Mouse (Mus musculus): Measurements from ENCODE around the gene Pfdn4. TPM values are rescaled to one million over a fixed set of nuclear protein-coding genes. Genes with fewer than 3 reads are reported as not detected.
"Not testable (repeated sequence)": the region's sequence is repeated elsewhere in the genome, so short reads cannot be mapped to it uniquely, and the experiment has no call there.

The Pfdn4 gene
- polyA plus RNA-seq (2012; rRNA removed), result 0.98 and 1.2 TPM in 2 replicates

GRCm38 (mm10) chr2:170496154-170496930 is at the start of gene Pfdn4:
Pfdn4 (plus strand) TSS chr2:170496428.
- H3K4me3 ChIP-seq (ENCODE audit: low read depth, low read length), result peak within 1 kb of the TSS; percentile 24
- no peaks in the 10 kb centered on the region for H3K36me3 ChIP-seq (ENCODE audit: control insufficient read depth, insufficient read depth, low read length)
- peaks cover 10% of the 10 kb centered on the region for H3K4me1 ChIP-seq (ENCODE audit: control insufficient read depth, insufficient read depth, insufficient read length, low read length)
- H3K27me3 ChIP-seq (ENCODE audit: control insufficient read depth, insufficient read depth, low read length), result peaks cover 34% of the 10 kb centered on the region
- no peak within 1 kb of the TSS for H3K27ac ChIP-seq (ENCODE audit: insufficient read depth, low read depth, low read length)
- no peak for TF ChIP-seq POLR2A (IDR thresholded peaks at IDR 0.05; ENCODE audit: low read depth, low read length)
- no peak for TF ChIP-seq CTCF (IDR thresholded peaks at IDR 0.05; ENCODE audit: extremely low read depth, insufficient read length, insufficient replicate concordance, low read depth, low read length)
- 2% methylated on average over 46 of the region's 46 CpGs for WGBS

- Histone ChIP-seq H3K4me1 (ENCODE audit: control insufficient read depth, insufficient read depth, insufficient read length, low read length) (no peaks in the 10 kb centered on the region), H3K4me3 (ENCODE audit: low read depth, low read length) (no peak overlapping the region), H3K27me3 (ENCODE audit: control insufficient read depth, insufficient read depth, low read length) (no peaks in the 10 kb centered on the region), H3K36me3 (ENCODE audit: control insufficient read depth, insufficient read depth, low read length) (no peaks in the 10 kb centered on the region), H3K27ac (ENCODE audit: insufficient read depth, low read depth, low read length) (peak overlapping the region; percentile 37)
- WGBS, result 20% methylated on average over 5 of the region's 5 CpGs
- no peak for TF ChIP-seq CTCF (IDR thresholded peaks at IDR 0.05; ENCODE audit: extremely low read depth, insufficient read length, insufficient replicate concordance, low read depth, low read length)
- no peak for TF ChIP-seq POLR2A (IDR thresholded peaks at IDR 0.05; ENCODE audit: low read depth, low read length)
These were observed 49.3 kb upstream of the Pfdn4 start for GRCm38 (mm10) chr2:170446843-170447383.

- 78% methylated on average over 10 of the region's 10 CpGs for WGBS
- Histone ChIP-seq H3K36me3 (ENCODE audit: control insufficient read depth, insufficient read depth, low read length) (no peaks in the 10 kb centered on the region), H3K4me3 (ENCODE audit: low read depth, low read length) (no peak overlapping the region), H3K27me3 (ENCODE audit: control insufficient read depth, insufficient read depth, low read length) (no peaks in the 10 kb centered on the region), H3K4me1 (ENCODE audit: control insufficient read depth, insufficient read depth, insufficient read length, low read length) (no peaks in the 10 kb centered on the region), H3K27ac (ENCODE audit: insufficient read depth, low read depth, low read length) (0 out of 2 replicates have a peak overlapping the region, but pooled peaks have one; percentile 26)
- TF ChIP-seq POLR2A (IDR thresholded peaks at IDR 0.05; ENCODE audit: low read depth, low read length), result no peak
- TF ChIP-seq CTCF (IDR thresholded peaks at IDR 0.05; ENCODE audit: extremely low read depth, insufficient read length, insufficient replicate concordance, low read depth, low read length), result no peak
These were observed 48.6 kb upstream of the Pfdn4 start for GRCm38 (mm10) chr2:170447651-170448050.

GRCm38 (mm10) chr2:170450933-170451332 is 45.3 kb upstream of the Pfdn4 start:
- Histone ChIP-seq H3K36me3 (ENCODE audit: control insufficient read depth, insufficient read depth, low read length) (no peaks in the 10 kb centered on the region), H3K4me1 (ENCODE audit: control insufficient read depth, insufficient read depth, insufficient read length, low read length) (peaks cover 8% of the 10 kb centered on the region), H3K27me3 (ENCODE audit: control insufficient read depth, insufficient read depth, low read length) (no peaks in the 10 kb centered on the region), H3K27ac (ENCODE audit: insufficient read depth, low read depth, low read length) (no peak overlapping the region), H3K4me3 (ENCODE audit: low read depth, low read length) (no peak overlapping the region)
- peak; percentile 75; the same call in 1 of the 2 replicates for TF ChIP-seq CTCF (IDR thresholded peaks at IDR 0.05; ENCODE audit: extremely low read depth, insufficient read length, insufficient replicate concordance, low read depth, low read length)
- TF ChIP-seq POLR2A (IDR thresholded peaks at IDR 0.05; ENCODE audit: low read depth, low read length), result no peak
- 4% methylated on average over 9 of the region's 9 CpGs for WGBS

GRCm38 (mm10) chr2:170453809-170454208 is 42.4 kb upstream of the Pfdn4 start:
- H3K27me3 ChIP-seq (ENCODE audit: control insufficient read depth, insufficient read depth, low read length); H3K27ac ChIP-seq (ENCODE audit: insufficient read depth, low read depth, low read length); H3K4me3 ChIP-seq (ENCODE audit: low read depth, low read length); H3K36me3 ChIP-seq (ENCODE audit: control insufficient read depth, insufficient read depth, low read length): not testable (repeated sequence)
- peaks cover 23% of the 10 kb centered on the region for H3K4me1 ChIP-seq (ENCODE audit: control insufficient read depth, insufficient read depth, insufficient read length, low read length)
- 18% methylated on average over 4 of the region's 4 CpGs for WGBS

GRCm38 (mm10) chr2:170459183-170459582 is 37.0 kb upstream of the Pfdn4 start:
- Histone ChIP-seq H3K36me3 (ENCODE audit: control insufficient read depth, insufficient read depth, low read length) (no peaks in the 10 kb centered on the region), H3K27me3 (ENCODE audit: control insufficient read depth, insufficient read depth, low read length) (no peaks in the 10 kb centered on the region), H3K27ac (ENCODE audit: insufficient read depth, low read depth, low read length) (no peak overlapping the region), H3K4me3 (ENCODE audit: low read depth, low read length) (no peak overlapping the region), H3K4me1 (ENCODE audit: control insufficient read depth, insufficient read depth, insufficient read length, low read length) (peaks cover 35% of the 10 kb centered on the region)
- WGBS, result 40% methylated on average over 10 of the region's 10 CpGs
- TF ChIP-seq POLR2A (IDR thresholded peaks at IDR 0.05; ENCODE audit: low read depth, low read length) (no peak), CTCF (IDR thresholded peaks at IDR 0.05; ENCODE audit: extremely low read depth, insufficient read length, insufficient replicate concordance, low read depth, low read length) (no peak)

- H3K36me3 ChIP-seq (ENCODE audit: control insufficient read depth, insufficient read depth, low read length), result no peaks in the 10 kb centered on the region
- peaks cover 34% of the 10 kb centered on the region for H3K4me1 ChIP-seq (ENCODE audit: control insufficient read depth, insufficient read depth, insufficient read length, low read length)
- WGBS, result 44% methylated on average over 9 of the region's 9 CpGs
- H3K4me3 ChIP-seq (ENCODE audit: low read depth, low read length), result no peak overlapping the region
- no peak overlapping the region for H3K27ac ChIP-seq (ENCODE audit: insufficient read depth, low read depth, low read length)
- TF ChIP-seq POLR2A (IDR thresholded peaks at IDR 0.05; ENCODE audit: low read depth, low read length) (no peak), CTCF (IDR thresholded peaks at IDR 0.05; ENCODE audit: extremely low read depth, insufficient read length, insufficient replicate concordance, low read depth, low read length) (no peak)
- H3K27me3 ChIP-seq (ENCODE audit: control insufficient read depth, insufficient read depth, low read length), result no peaks in the 10 kb centered on the region
These were observed 36.4 kb upstream of the Pfdn4 start for GRCm38 (mm10) chr2:170459805-170460204.
